Mouse (Mus musculus): ENCODE results near the gene Sult6b2. TPM values are rescaled to one million over a fixed set of nuclear protein-coding genes. Genes with fewer than 3 reads are reported as not detected.

Sult6b2 gene
- polyA plus RNA-seq, 1 experiment from 2014 or later = not detected

- no peak for TF ChIP-seq CTCF (IDR thresholded peaks at IDR 0.05; ENCODE audit: low read depth)
- H3K4me1 ChIP-seq (ENCODE audit: insufficient read depth) = peaks cover 2% of the 10 kb centered on the region; the same call in 1 of the 2 replicates
- H3K9ac ChIP-seq = no peak overlapping the region
- no peaks in the 10 kb centered on the region for H3K9me3 ChIP-seq (ENCODE audit: low read depth, low read length)
- DNase-seq (no peak), ATAC-seq (ENCODE audit: insufficient read depth) (no peak)
- WGBS = 74% methylated on average over 9 of the region's 9 CpGs
- H3K36me3 ChIP-seq (ENCODE audit: insufficient read depth) = no peaks in the 10 kb centered on the region
- no peak overlapping the region for H3K4me2 ChIP-seq
- no peaks in the 10 kb centered on the region for H3K27me3 ChIP-seq (ENCODE audit: insufficient read depth, low read length)
- H3K4me3 ChIP-seq (ENCODE audit: low read depth, low read length) = no peak overlapping the region
- H3K27ac ChIP-seq (ENCODE audit: low read depth) = no peak overlapping the region
Observed at GRCm38 (mm10) chr6:142798837-142799236, 5.5 kb downstream of the Sult6b2 start.

GRCm38 (mm10) chr6:142797996-142798395 lies 6.3 kb downstream of the Sult6b2 start:
- H3K4me3 ChIP-seq (ENCODE audit: low read depth, low read length) = no peak overlapping the region
- ATAC-seq (ENCODE audit: insufficient read depth) = no peak
- no peak for TF ChIP-seq CTCF (IDR thresholded peaks at IDR 0.05; ENCODE audit: low read depth)
- H3K36me3 ChIP-seq (ENCODE audit: insufficient read depth) = no peaks in the 10 kb centered on the region
- peaks cover 5% of the 10 kb centered on the region; the same call in 1 of the 2 replicates for H3K4me1 ChIP-seq (ENCODE audit: insufficient read depth)
- no peak overlapping the region for H3K4me2 ChIP-seq
- WGBS = 63% methylated on average over 1 of the region's 1 CpGs
- DNase-seq = no peak
- H3K27me3 ChIP-seq (ENCODE audit: insufficient read depth, low read length) = no peaks in the 10 kb centered on the region
- no peak overlapping the region for H3K27ac ChIP-seq (ENCODE audit: low read depth)
- no peaks in the 10 kb centered on the region for H3K9me3 ChIP-seq (ENCODE audit: low read depth, low read length)
- H3K9ac ChIP-seq = no peak overlapping the region

DNA sequence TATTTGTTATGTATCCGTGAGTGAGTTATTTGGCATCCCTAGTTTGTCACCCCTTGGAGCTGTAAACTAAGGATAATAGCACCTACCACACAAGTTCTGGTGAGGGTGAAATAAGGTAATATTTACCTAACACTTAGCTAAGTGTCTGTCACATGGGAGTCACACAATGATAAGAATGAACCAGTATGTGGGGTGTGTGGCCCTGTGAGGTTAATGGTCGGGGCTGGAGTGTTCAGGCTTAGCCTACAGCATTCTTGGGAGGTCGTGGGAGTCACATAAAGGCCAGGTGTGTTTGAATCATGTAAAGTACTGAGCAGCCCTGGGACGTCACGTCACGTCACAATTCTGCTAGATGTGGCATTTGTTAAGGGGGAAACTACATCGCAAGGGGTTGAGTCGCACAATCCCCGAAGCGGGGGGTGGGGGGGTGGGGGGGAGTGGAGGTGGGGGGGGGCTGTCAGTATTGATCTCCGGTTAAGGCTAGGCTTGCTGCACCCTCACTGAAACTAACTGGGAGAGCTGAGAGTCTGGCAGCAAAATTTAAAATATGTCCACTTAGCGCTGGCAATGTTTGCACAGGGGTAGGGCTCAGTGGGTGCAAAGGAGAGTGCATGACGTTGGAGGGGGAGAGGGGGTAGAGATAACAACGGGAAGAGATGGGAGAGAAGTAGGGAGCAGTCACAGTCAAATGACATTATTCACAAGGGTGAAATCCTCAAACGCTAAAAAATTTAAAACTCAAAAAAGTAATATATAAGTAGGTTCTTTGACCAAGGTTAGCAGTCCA lies 8.5 kb downstream of the Sult6b2 start:
- ATAC-seq (ENCODE audit: insufficient read depth) = peak; percentile 78; the same call in 1 of the 2 replicates
- Histone ChIP-seq H3K36me3 (ENCODE audit: insufficient read depth) (no peaks in the 10 kb centered on the region), H3K4me1 (ENCODE audit: insufficient read depth) (0 out of 2 replicates have a peak, but pooled peaks cover 3% of the 10 kb centered on the region), H3K4me3 (ENCODE audit: low read depth, low read length) (no peak overlapping the region), H3K27ac (ENCODE audit: low read depth) (no peak overlapping the region), H3K27me3 (ENCODE audit: insufficient read depth, low read length) (no peaks in the 10 kb centered on the region), H3K9ac (no peak overlapping the region), H3K9me3 (ENCODE audit: low read depth, low read length) (no peaks in the 10 kb centered on the region), H3K4me2 (0 out of 2 replicates have a peak overlapping the region, but pooled peaks have one; percentile 2)
- TF ChIP-seq CTCF (IDR thresholded peaks at IDR 0.05; ENCODE audit: low read depth) = no peak
- DNase-seq = peak; percentile 19
- WGBS = 27% methylated on average over 15 of the region's 15 CpGs

- Histone ChIP-seq H3K4me1 (ENCODE audit: insufficient read depth) (0 out of 2 replicates have a peak, but pooled peaks cover 3% of the 10 kb centered on the region), H3K27ac (ENCODE audit: low read depth) (no peak overlapping the region), H3K9me3 (ENCODE audit: low read depth, low read length) (no peaks in the 10 kb centered on the region), H3K27me3 (ENCODE audit: insufficient read depth, low read length) (no peaks in the 10 kb centered on the region), H3K9ac (no peak overlapping the region), H3K4me2 (no peak overlapping the region), H3K36me3 (ENCODE audit: insufficient read depth) (no peaks in the 10 kb centered on the region), H3K4me3 (ENCODE audit: low read depth, low read length) (no peak overlapping the region)
- no peak for ATAC-seq (ENCODE audit: insufficient read depth)
- TF ChIP-seq CTCF (IDR thresholded peaks at IDR 0.05; ENCODE audit: low read depth) = no peak
- WGBS = 54% methylated on average over 9 of the region's 9 CpGs
- DNase-seq = no peak
Observed at GRCm38 (mm10) chr6:142795087-142795486, 9.2 kb downstream of the Sult6b2 start.

DNA sequence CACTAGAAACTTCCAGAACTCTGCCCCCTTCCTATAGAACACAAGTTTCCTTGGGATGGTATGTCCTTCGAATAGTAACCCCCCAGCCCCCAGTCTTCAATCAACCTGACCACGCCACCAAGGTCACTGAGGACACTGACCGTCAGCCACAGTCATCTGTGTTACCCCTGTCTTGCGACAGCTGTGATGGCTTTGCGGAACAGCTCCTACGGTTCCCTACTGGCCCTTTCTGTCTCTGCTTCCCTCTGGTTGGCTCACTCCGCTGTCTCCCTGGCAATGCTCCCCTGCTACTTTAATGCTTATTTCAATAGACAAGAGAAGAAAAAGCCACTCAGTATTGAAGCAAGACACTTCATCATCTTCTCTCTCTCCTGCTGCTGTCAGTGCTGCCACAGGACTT lies 10.8 kb downstream of the Sult6b2 start:
- TF ChIP-seq CTCF (IDR thresholded peaks at IDR 0.05; ENCODE audit: low read depth) = no peak
- ATAC-seq (ENCODE audit: insufficient read depth) (peak; percentile 48; the same call in 1 of the 2 replicates), DNase-seq (peak; percentile 57)
- Histone ChIP-seq H3K4me2 (no peak overlapping the region), H3K9me3 (ENCODE audit: low read depth, low read length) (no peaks in the 10 kb centered on the region), H3K27ac (ENCODE audit: low read depth) (no peak overlapping the region), H3K9ac (no peak overlapping the region), H3K27me3 (ENCODE audit: insufficient read depth, low read length) (no peaks in the 10 kb centered on the region), H3K36me3 (ENCODE audit: insufficient read depth) (no peaks in the 10 kb centered on the region), H3K4me3 (ENCODE audit: low read depth, low read length) (no peak overlapping the region), H3K4me1 (ENCODE audit: insufficient read depth) (0 out of 2 replicates have a peak, but pooled peaks cover 3% of the 10 kb centered on the region)
- 29% methylated on average over 7 of the region's 7 CpGs for WGBS

GRCm38 (mm10) chr6:142792241-142792968 lies 11.9 kb downstream of the Sult6b2 start:
- Histone ChIP-seq H3K4me3 (ENCODE audit: low read depth, low read length) (no peak overlapping the region), H3K9me3 (ENCODE audit: low read depth, low read length) (no peaks in the 10 kb centered on the region), H3K4me1 (ENCODE audit: insufficient read depth) (0 out of 2 replicates have a peak, but pooled peaks cover 3% of the 10 kb centered on the region), H3K9ac (no peak overlapping the region), H3K4me2 (no peak overlapping the region), H3K36me3 (ENCODE audit: insufficient read depth) (no peaks in the 10 kb centered on the region), H3K27me3 (ENCODE audit: insufficient read depth, low read length) (no peaks in the 10 kb centered on the region), H3K27ac (ENCODE audit: low read depth) (no peak overlapping the region)
- WGBS = 36% methylated on average over 13 of the region's 13 CpGs
- no peak for TF ChIP-seq CTCF (IDR thresholded peaks at IDR 0.05; ENCODE audit: low read depth)
- ATAC-seq (ENCODE audit: insufficient read depth) (no peak), DNase-seq (no peak)

- H3K27me3 ChIP-seq (ENCODE audit: insufficient read depth, low read length) = no peaks in the 10 kb centered on the region
- no peak overlapping the region for H3K4me2 ChIP-seq
- no peak for DNase-seq
- H3K9ac ChIP-seq = no peak overlapping the region
- no peaks in the 10 kb centered on the region for H3K9me3 ChIP-seq (ENCODE audit: low read depth, low read length)
- H3K27ac ChIP-seq (ENCODE audit: low read depth) = no peak overlapping the region
- no peaks in the 10 kb centered on the region for H3K36me3 ChIP-seq (ENCODE audit: insufficient read depth)
- H3K4me1 ChIP-seq (ENCODE audit: insufficient read depth) = 0 out of 2 replicates have a peak, but pooled peaks cover 3% of the 10 kb centered on the region
- no peak overlapping the region for H3K4me3 ChIP-seq (ENCODE audit: low read depth, low read length)
- 96% methylated on average over 10 of the region's 10 CpGs for WGBS
- no peak for ATAC-seq (ENCODE audit: insufficient read depth)
- no peak for TF ChIP-seq CTCF (IDR thresholded peaks at IDR 0.05; ENCODE audit: low read depth)
Observed at GRCm38 (mm10) chr6:142789736-142790135, 14.6 kb downstream of the Sult6b2 start.

Measured in lung, embryonic 14.5 days (tissue).